Mouse (Mus musculus) retina, postnatal 7 days (tissue): ENCODE measurements at regions not wholly inside any gene's neighbourhood (a gene's known extent, or its start where the extent isn't known, plus 50 kb on each side); places are given as distances from the start of the nearest gene placed in this dataset.

ENCODE experiments used
- DNase-seq: peaks from one replicate; pipeline ENCODE4 v3.0.0-alpha.2; 2012; ENCODE audit warnings: low read depth, low spot score

- peak; percentile 62 for DNase-seq
These were observed 162.0 kb upstream of the Nfe2l3 start for GRCm38 (mm10) chr6:51270216-51271127.

GRCm38 (mm10) chr6:51271128-51271480, 161.4 kb upstream of the Nfe2l3 start:
- DNase-seq: no peak

GRCm38 (mm10) chr6:51272136-51272736, 160.2 kb upstream of the Nfe2l3 start:
- DNase-seq: no peak

- DNase-seq: no peak
These were observed 153.0 kb upstream of the Nfe2l3 start for GRCm38 (mm10) chr6:51279491-51279890.

- no peak for DNase-seq
These were observed 152.2 kb upstream of the Nfe2l3 start for GRCm38 (mm10) chr6:51280231-51280630.

- DNase-seq: no peak
These were observed 148.4 kb upstream of the Nfe2l3 start for GRCm38 (mm10) chr6:51283916-51284706.

GRCm38 (mm10) chr6:51284881-51285280, 147.6 kb upstream of the Nfe2l3 start:
- no peak for DNase-seq

GRCm38 (mm10) chr6:51286836-51287235, 145.6 kb upstream of the Nfe2l3 start:
- no peak for DNase-seq

GRCm38 (mm10) chr6:51287383-51287782, 145.1 kb upstream of the Nfe2l3 start:
- no peak for DNase-seq

GRCm38 (mm10) chr6:51287807-51288206, 144.7 kb upstream of the Nfe2l3 start:
- no peak for DNase-seq

- no peak for DNase-seq
These were observed 144.0 kb upstream of the Nfe2l3 start for GRCm38 (mm10) chr6:51288306-51289066.

GRCm38 (mm10) chr6:51289067-51289725, 143.3 kb upstream of the Nfe2l3 start:
- no peak for DNase-seq

- DNase-seq: peak; percentile 4
These were observed 131.6 kb upstream of the Nfe2l3 start for GRCm38 (mm10) chr6:51300694-51301417.

- DNase-seq: no peak
These were observed 130.6 kb upstream of the Nfe2l3 start for GRCm38 (mm10) chr6:51301831-51302230.

GRCm38 (mm10) chr6:51302240-51302639, 130.2 kb upstream of the Nfe2l3 start:
- DNase-seq: no peak

GRCm38 (mm10) chr6:51318341-51318740, 114.1 kb upstream of the Nfe2l3 start:
- DNase-seq: no peak

- no peak for DNase-seq
These were observed 112.5 kb upstream of the Nfe2l3 start for GRCm38 (mm10) chr6:51320019-51320418.

- DNase-seq: no peak
These were observed 111.6 kb upstream of the Nfe2l3 start for GRCm38 (mm10) chr6:51320676-51321419.

GRCm38 (mm10) chr6:51326103-51326829, 106.2 kb upstream of the Nfe2l3 start:
- no peak for DNase-seq
